Mouse (Mus musculus) kidney, embryonic 15.5 days (tissue): ENCODE data around the gene Rexo5. TPM values are rescaled to one million over a fixed set of nuclear protein-coding genes. Genes with fewer than 3 reads are reported as not detected.

Experiments used
- ATAC-seq: fragments of 200-750 bp; cut with Nextera tagmentation; replicated peaks from 2 replicates; pipeline ENCODE4 v1.8.0; 2017; ENCODE audit warnings: moderate TSS enrichment; ENCODE audit not compliant: low FRiP score
- H3K27ac ChIP-seq: fragments of 300-500 bp; sonication (generic); 2 replicates; pipeline ENCODE4 v1.5.1; 2015; ENCODE audit warnings: mild to moderate bottlenecking, inconsistent platforms
- H3K27me3 ChIP-seq: fragments of 300-500 bp; sonication (generic); 2 replicates; pipeline ENCODE4 v1.6.1; 2015; ENCODE audit warnings: inconsistent platforms
- H3K36me3 ChIP-seq: fragments of 300-500 bp; sonication (generic); 2 replicates; pipeline ENCODE4 v1.6.1; 2015; ENCODE audit warnings: inconsistent platforms
- H3K4me1 ChIP-seq: fragments of 300-500 bp; sonication (generic); 2 replicates; pipeline ENCODE4 v1.6.1; 2015; ENCODE audit warnings: inconsistent platforms
- H3K4me2 ChIP-seq: fragments of 300-500 bp; sonication (generic); 2 replicates; pipeline ENCODE4 v1.6.1; 2015; ENCODE audit warnings: moderate library complexity, mild to moderate bottlenecking, inconsistent platforms
- H3K4me3 ChIP-seq: fragments of 300-500 bp; sonication (generic); replicated peaks from 2 replicates; pipeline ENCODE4 v1.5.1; 2015; ENCODE audit warnings: mild to moderate bottlenecking, inconsistent platforms
- H3K9ac ChIP-seq: fragments of 300-500 bp; sonication (generic); 2 replicates; pipeline ENCODE4 v1.6.1; 2015; ENCODE audit warnings: mild to moderate bottlenecking, inconsistent platforms
- H3K9me3 ChIP-seq: fragments of 300-500 bp; sonication (generic); replicated peaks from 2 replicates; pipeline ENCODE4 v1.6.1; 2016; ENCODE audit warnings: inconsistent platforms
- WGBS: fragments of 180-500 bp; shearing (Covaris S2); methylation state at CpG from one replicate; pipeline ENCODE4 v1.1.7; 2015; ENCODE audit warnings: mixed read lengths; 5-methylcytosine and 5-hydroxymethylcytosine counted together
- polyA plus RNA-seq: library from polyadenylated mRNA; unstranded; fragments of >200 nt; fragmentation: Nextera tagmentation; extraction: Ambion mirVana; gene quantifications from 2 replicates; pipeline ENCODE4 v1.2.1, GENCODE M21; 2015

Rexo5 gene
- polyA plus RNA-seq, 1 experiment from 2014 or later: 29.9 TPM

DNA sequence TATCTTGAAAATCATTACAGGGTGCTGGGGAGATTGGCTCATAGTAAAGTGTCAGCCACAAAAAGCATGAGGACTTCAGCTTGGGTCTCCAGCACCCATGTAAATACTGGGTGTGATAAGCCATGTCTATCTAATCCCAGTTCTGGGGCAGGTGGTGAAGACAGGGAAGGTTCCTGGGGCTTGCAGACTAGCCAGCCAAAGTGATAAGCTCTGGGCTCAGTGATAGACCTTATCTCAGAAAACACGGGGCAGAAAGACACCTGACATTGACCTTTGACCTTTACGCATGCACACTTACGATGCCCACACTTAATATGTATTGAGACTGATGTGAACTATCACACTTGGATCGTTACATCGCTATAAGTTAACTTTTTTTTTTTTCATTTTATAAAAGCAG is 70.7 kb downstream of the Rexo5 start:
- WGBS: 89% methylated on average over 5 of the region's 5 CpGs
- ATAC-seq: no peak
- H3K4me1 ChIP-seq: peaks cover 8% of the 10 kb centered on the region

GRCm38 (mm10) chr7:119866136-119866535 is 72.3 kb downstream of the Rexo5 start:
- peaks cover 8% of the 10 kb centered on the region for H3K4me1 ChIP-seq
- H3K9me3 ChIP-seq: no peaks in the 10 kb centered on the region
- 64% methylated on average over 1 of the region's 1 CpGs for WGBS
- no peak overlapping the region for H3K9ac ChIP-seq
- no peak for ATAC-seq
- peaks cover 20% of the 10 kb centered on the region for H3K36me3 ChIP-seq
- no peaks in the 10 kb centered on the region for H3K27me3 ChIP-seq
- H3K27ac ChIP-seq: no peak overlapping the region
- H3K4me3 ChIP-seq: no peak overlapping the region
- no peak overlapping the region for H3K4me2 ChIP-seq

More for the DNA sequence above, 70.7 kb downstream of the Rexo5 start:
- no peak overlapping the region for H3K4me3 ChIP-seq
- no peak overlapping the region for H3K4me2 ChIP-seq
- no peaks in the 10 kb centered on the region for H3K9me3 ChIP-seq
- H3K9ac ChIP-seq: no peak overlapping the region
- no peaks in the 10 kb centered on the region for H3K27me3 ChIP-seq
- H3K36me3 ChIP-seq: peaks cover 17% of the 10 kb centered on the region
- H3K27ac ChIP-seq: no peak overlapping the region

GRCm38 (mm10) chr7:119872204-119872603 is 78.4 kb downstream of the Rexo5 start:
- H3K27ac ChIP-seq: no peak overlapping the region
- H3K36me3 ChIP-seq: peaks cover 18% of the 10 kb centered on the region
- no peak overlapping the region for H3K4me2 ChIP-seq
- WGBS: 93% methylated on average over 4 of the region's 4 CpGs
- no peak overlapping the region for H3K4me3 ChIP-seq
- no peaks in the 10 kb centered on the region for H3K27me3 ChIP-seq
- 0 out of 2 replicates have a peak, but pooled peaks cover 2% of the 10 kb centered on the region for H3K4me1 ChIP-seq
- no peak for ATAC-seq
- no peak overlapping the region for H3K9ac ChIP-seq
- no peaks in the 10 kb centered on the region for H3K9me3 ChIP-seq

DNA sequence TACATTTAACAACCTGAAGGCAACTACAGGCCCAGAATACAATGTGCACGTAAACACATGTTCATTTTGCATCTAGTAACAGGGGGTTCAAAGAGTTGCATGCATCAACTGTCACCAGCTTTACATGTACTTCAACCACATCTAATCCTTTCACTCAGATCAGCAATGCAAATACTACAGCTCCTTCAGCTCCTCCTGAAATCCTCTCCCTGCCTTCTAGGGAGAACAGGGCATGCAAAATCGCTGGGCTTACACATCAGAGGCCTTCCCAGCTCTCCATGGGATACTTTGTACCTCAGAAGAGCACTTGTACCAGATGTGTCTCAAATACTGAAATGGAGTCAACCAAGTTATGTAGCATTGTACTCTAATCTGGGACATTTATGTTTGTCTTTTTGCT is 79.2 kb downstream of the Rexo5 start:
- H3K36me3 ChIP-seq: peaks cover 21% of the 10 kb centered on the region
- no peak overlapping the region for H3K4me3 ChIP-seq
- H3K27ac ChIP-seq: no peak overlapping the region
- H3K9ac ChIP-seq: no peak overlapping the region
- no peak overlapping the region for H3K4me2 ChIP-seq
- H3K9me3 ChIP-seq: no peaks in the 10 kb centered on the region
- no peaks in the 10 kb centered on the region for H3K27me3 ChIP-seq
- no peak for ATAC-seq
- 66% methylated on average over 2 of the region's 2 CpGs for WGBS
- H3K4me1 ChIP-seq: 0 out of 2 replicates have a peak, but pooled peaks cover 2% of the 10 kb centered on the region

DNA sequence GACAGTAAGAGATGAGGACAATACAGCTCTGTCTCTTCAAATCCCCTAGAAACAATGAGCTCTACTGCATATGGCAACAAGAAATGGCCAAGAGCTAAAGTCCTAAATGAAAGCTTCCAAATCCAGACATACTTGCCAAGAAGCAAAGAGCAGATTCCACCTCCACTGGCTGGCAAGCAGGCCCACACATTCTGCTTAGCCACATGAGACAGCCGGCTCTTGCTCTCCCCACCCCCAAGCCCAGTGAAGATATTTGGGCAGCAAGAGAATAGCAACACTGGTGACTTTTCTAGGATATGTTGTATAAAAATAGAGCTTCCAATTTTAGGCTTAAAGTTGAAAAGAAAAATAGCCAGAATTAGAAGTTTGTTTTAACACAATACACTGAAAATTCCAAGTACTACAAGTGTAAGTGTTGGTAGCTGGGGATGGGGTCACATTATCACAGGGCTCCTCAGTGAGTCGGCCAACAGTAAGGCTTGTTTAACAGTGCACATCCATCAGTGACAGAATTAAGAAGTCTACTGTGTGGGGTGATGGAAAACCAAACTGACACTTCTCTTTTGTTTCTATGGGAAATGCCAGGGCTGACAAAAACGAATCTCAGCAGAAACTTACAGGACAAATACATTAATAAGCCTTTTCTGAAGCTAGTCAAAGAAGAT is 82.1 kb downstream of the Rexo5 start:
- 0 out of 2 replicates have a peak, but pooled peaks cover 2% of the 10 kb centered on the region for H3K4me1 ChIP-seq
- 59% methylated on average over 3 of the region's 3 CpGs for WGBS

GRCm38 (mm10) chr7:119879171-119879570 is 85.4 kb downstream of the Rexo5 start:
- ATAC-seq: no peak
- no peak overlapping the region for H3K4me2 ChIP-seq
- 0 out of 2 replicates have a peak, but pooled peaks cover 2% of the 10 kb centered on the region for H3K4me1 ChIP-seq
- no peak overlapping the region for H3K27ac ChIP-seq
- H3K4me3 ChIP-seq: no peak overlapping the region
- no peak overlapping the region for H3K9ac ChIP-seq
- 94% methylated on average over 4 of the region's 4 CpGs for WGBS
- H3K9me3 ChIP-seq: no peaks in the 10 kb centered on the region
- no peaks in the 10 kb centered on the region for H3K27me3 ChIP-seq
- peaks cover 13% of the 10 kb centered on the region; the same call in 1 of the 2 replicates for H3K36me3 ChIP-seq

More for the DNA sequence above, 82.1 kb downstream of the Rexo5 start:
- no peak overlapping the region for H3K4me2 ChIP-seq
- peaks cover 17% of the 10 kb centered on the region; the same call in 1 of the 2 replicates for H3K36me3 ChIP-seq
- H3K9me3 ChIP-seq: no peaks in the 10 kb centered on the region
- no peaks in the 10 kb centered on the region for H3K27me3 ChIP-seq
- no peak overlapping the region for H3K4me3 ChIP-seq
- no peak overlapping the region for H3K9ac ChIP-seq
- ATAC-seq: no peak
- no peak overlapping the region for H3K27ac ChIP-seq

- Histone ChIP-seq H3K36me3 (peaks cover 13% of the 10 kb centered on the region; the same call in 1 of the 2 replicates), H3K4me2 (no peak overlapping the region), H3K4me1 (0 out of 2 replicates have a peak, but pooled peaks cover 2% of the 10 kb centered on the region), H3K4me3 (no peak overlapping the region), H3K27me3 (no peaks in the 10 kb centered on the region), H3K9ac (no peak overlapping the region), H3K27ac (no peak overlapping the region), H3K9me3 (no peaks in the 10 kb centered on the region)
- WGBS: 91% methylated on average over 5 of the region's 5 CpGs
- ATAC-seq: no peak
These were observed 86.5 kb downstream of the Rexo5 start for GRCm38 (mm10) chr7:119880345-119880744.

DNA sequence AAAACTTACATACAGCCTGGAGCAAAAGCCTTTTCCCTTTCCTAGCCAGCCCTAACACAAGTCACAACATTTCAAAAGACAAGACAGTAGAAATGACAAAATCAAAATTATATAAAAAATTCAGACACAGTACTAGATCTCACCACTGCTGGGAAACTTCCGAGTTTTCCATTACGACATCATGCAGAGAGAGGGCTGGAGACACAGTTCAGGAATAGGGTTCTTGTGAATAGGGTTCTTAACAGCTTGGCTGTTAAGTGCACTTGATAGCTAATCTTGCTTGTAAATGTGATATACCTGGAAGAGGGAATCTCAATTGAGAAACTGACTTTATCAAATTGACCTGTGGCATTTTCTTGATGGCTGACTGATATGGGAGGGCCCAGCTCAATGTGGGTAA is 87.4 kb downstream of the Rexo5 start:
- no peak for ATAC-seq
- H3K4me3 ChIP-seq: no peak overlapping the region
- 95% methylated on average over 2 of the region's 2 CpGs for WGBS
- no peak overlapping the region for H3K27ac ChIP-seq
- H3K27me3 ChIP-seq: no peaks in the 10 kb centered on the region
- no peaks in the 10 kb centered on the region for H3K9me3 ChIP-seq
- H3K4me2 ChIP-seq: no peak overlapping the region
- H3K36me3 ChIP-seq: peaks cover 13% of the 10 kb centered on the region; the same call in 1 of the 2 replicates
- no peak overlapping the region for H3K9ac ChIP-seq
- no peaks in the 10 kb centered on the region for H3K4me1 ChIP-seq

GRCm38 (mm10) chr7:119887887-119888286 is 94.1 kb downstream of the Rexo5 start:
- no peaks in the 10 kb centered on the region for H3K9me3 ChIP-seq
- 93% methylated on average over 4 of the region's 4 CpGs for WGBS
- no peak for ATAC-seq

GRCm38 (mm10) chr7:119892198-119892597 is 98.4 kb downstream of the Rexo5 start:
- peaks cover 26% of the 10 kb centered on the region for H3K4me1 ChIP-seq
- no peak overlapping the region for H3K4me2 ChIP-seq
- 89% methylated on average over 1 of the region's 1 CpGs for WGBS
- H3K4me3 ChIP-seq: no peak overlapping the region
- no peak overlapping the region for H3K27ac ChIP-seq
- H3K36me3 ChIP-seq: no peaks in the 10 kb centered on the region
- H3K27me3 ChIP-seq: no peaks in the 10 kb centered on the region
- no peak for ATAC-seq
- H3K9me3 ChIP-seq: no peaks in the 10 kb centered on the region
- no peak overlapping the region for H3K9ac ChIP-seq

More at GRCm38 (mm10) chr7:119887887-119888286, 94.1 kb downstream of the Rexo5 start:
- Histone ChIP-seq H3K36me3 (no peaks in the 10 kb centered on the region), H3K4me1 (no peaks in the 10 kb centered on the region), H3K27ac (no peak overlapping the region), H3K4me2 (no peak overlapping the region), H3K9ac (no peak overlapping the region), H3K27me3 (no peaks in the 10 kb centered on the region), H3K4me3 (no peak overlapping the region)

- Histone ChIP-seq H3K4me2 (no peak overlapping the region), H3K4me3 (no peak overlapping the region), H3K9me3 (no peaks in the 10 kb centered on the region), H3K4me1 (peaks cover 26% of the 10 kb centered on the region), H3K9ac (no peak overlapping the region), H3K36me3 (no peaks in the 10 kb centered on the region), H3K27me3 (no peaks in the 10 kb centered on the region), H3K27ac (no peak overlapping the region)
- ATAC-seq: no peak
- WGBS: 94% methylated on average over 4 of the region's 4 CpGs
These were observed 98.9 kb downstream of the Rexo5 start for GRCm38 (mm10) chr7:119892742-119893141.

DNA sequence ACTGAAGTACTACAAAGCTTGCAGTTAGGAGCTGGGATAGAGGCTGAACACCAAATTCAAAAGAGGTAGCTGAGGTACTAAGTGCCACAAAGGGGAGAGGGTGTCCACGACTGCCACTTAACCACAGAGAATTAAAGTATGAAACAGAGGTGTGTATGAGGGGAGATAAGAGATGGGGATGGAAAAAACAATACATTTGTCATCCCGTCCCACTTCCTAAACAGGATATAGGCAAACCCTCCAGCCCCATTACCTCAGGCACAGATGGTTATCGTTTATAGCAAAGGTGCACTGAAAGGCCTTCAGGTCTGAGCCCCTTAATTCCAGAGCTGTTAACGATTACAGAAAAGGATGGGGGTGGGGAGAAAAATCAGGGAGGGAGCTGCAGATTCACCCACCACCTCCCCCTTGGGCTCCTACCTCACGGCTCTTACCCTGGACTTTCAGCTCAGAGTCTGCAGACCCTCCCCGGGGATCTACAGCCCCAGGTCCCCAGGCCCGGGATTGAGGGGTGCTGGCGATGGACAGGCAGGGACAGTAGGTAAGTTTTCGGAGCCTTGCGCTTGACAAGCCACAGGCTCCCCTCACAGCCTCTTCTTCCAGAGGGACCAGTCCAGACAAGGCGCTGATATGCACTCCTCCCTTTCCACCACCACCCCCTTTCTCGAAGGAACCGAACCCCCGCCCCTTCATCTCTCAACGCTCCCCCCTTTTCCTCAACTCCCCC is 101.2 kb downstream of the Rexo5 start:
- no peaks in the 10 kb centered on the region for H3K27me3 ChIP-seq
- 2% methylated on average over 15 of the region's 15 CpGs for WGBS

More for the DNA sequence above, 101.2 kb downstream of the Rexo5 start:
- Histone ChIP-seq H3K4me2 (peak overlapping the region; percentile 73), H3K9ac (peak overlapping the region; percentile 69), H3K27ac (peak overlapping the region; percentile 97), H3K4me3 (peak overlapping the region; percentile 66), H3K9me3 (no peaks in the 10 kb centered on the region), H3K36me3 (no peaks in the 10 kb centered on the region), H3K4me1 (peaks cover 26% of the 10 kb centered on the region)
- peak; percentile 59 for ATAC-seq
